Mouse (Mus musculus) C2C12 (cell line): ENCODE data around the gene Trpv2.

Experiments
- CTCF ChIP-seq: IDR thresholded peaks from one replicate; pipeline ENCODE4 v1.5.1; 2011; ENCODE audit not compliant: control insufficient read depth, insufficient read depth, insufficient read length
- MAX ChIP-seq: IDR thresholded peaks from one replicate; pipeline ENCODE4 v1.6.1; 2011; ENCODE audit warnings: mild to moderate bottlenecking, control low read depth
- MYOD1 ChIP-seq: IDR thresholded peaks from one replicate; pipeline ENCODE4 v1.6.1; 2011; ENCODE audit warnings: low read depth; ENCODE audit not compliant: control insufficient read depth, insufficient read length
- MYOG ChIP-seq: IDR thresholded peaks from one replicate; pipeline ENCODE4 v1.6.1; 2011; ENCODE audit not compliant: control insufficient read depth, insufficient read length; ENCODE audit errors: extremely low read depth
- USF1 ChIP-seq: IDR thresholded peaks from one replicate; pipeline ENCODE4 v1.6.1; 2011; ENCODE audit warnings: low read depth, mild to moderate bottlenecking, control low read depth, moderate library complexity

DNA sequence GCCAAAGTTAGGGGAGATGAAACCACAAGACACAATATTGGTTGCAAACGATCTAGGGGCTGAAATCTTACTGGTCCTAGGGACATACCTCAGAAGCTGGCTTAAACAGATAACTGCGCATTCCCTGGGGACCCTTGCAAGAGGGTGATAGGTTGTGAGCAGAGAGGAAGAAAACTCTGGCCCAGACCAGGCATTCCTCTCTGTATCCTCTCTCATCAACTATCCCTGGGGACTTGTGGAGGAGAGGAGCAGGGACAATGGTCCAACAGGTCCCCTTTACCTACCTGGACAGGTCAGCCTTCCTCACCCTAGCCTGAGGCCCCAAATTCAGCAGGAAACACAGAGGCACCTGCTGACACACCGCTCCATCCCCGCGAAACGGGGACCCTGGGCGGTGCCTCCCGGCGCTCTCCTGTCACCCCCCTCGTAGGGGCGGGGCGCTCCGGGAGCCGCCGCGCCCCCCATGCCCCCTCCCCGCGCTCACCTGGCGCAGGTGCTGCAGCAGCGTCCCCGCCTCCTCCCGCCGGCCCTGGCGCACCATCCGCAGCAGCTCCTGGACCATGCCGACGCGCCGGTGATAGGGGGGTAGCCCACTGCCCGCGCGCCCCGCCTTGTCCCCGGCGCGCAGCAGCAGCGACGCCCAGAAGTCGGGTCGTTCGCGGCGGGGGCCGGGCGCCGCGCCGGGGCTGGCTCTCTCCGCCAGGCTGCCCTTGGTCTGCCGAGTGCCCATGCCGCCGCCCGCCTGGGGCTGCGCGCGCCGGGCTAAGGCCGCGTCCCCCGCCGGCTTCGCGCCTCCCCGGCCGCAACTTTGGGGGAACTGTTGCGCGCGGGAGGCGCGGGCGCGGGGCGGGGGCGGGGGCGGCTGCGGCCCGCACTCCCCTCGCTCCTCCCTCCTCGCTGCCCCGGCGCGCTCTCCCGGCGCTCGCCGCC, 73.6 kb downstream of the Trpv2 start, which contains the start of gene Lrrc75a:
- no peak for TF ChIP-seq CTCF
- no peak for TF ChIP-seq USF1
- no peak for TF ChIP-seq MYOG
- no peak for TF ChIP-seq MAX
- no peak for TF ChIP-seq MYOD1
